Mouse (Mus musculus): ENCODE measurements around the gene Mtrf1.
A peak's percentile ranks its signal among the peaks of the same experiment; 100 is the strongest.
"Not testable (repeated sequence)": the region's sequence is repeated elsewhere in the genome, so short reads cannot be mapped to it uniquely, and the experiment has no call there.

Gene Mtrf1

DNA sequence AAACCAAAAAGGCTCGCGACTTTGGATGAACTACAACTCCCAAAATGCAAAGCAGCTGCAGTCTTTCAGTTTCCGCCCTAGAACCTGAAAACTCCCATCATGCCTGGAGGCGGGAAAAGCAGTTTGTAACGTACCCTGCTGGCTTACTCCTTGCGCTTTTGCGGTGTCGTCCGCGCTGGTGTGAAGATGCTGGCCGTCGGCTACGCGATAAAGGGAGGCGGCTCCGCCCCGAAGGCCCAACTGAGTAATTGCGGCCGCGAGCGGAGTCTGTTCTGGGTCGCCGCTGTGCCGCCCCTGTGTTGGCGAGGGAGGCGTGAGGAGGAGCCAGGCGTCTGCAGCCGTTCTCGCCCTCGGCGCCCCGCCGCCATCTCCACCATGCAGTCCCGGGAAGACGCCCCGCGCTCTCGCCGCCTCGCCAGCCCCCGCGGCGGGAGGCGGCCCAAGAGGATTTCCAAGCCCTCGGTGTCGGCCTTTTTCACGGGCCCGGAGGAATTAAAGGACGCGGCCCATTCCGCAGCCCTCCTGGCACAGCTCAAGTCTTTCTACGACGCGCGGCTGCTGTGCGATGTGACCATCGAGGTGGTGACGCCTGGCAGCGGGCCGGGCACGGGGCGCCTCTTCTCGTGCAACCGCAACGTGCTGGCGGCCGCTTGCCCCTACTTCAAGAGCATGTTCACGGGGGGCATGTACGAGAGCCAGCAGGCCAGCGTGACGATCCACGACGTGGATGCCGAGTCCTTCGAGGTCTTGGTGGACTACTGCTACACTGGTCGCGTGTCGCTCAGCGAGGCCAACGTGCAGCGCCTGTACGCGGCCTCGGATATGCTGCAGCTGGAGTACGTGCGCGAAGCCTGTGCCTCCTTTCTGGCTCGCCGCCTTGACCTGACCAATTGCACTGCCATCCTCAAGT, 54.4 kb downstream of the Mtrf1 start, which contains the start of gene Kbtbd6:
Gene Kbtbd6, plus strand, starts transcription at position 155 of the 910 bp plus-strand sequence.
- DNase-seq, result peak; percentile 86

DNA sequence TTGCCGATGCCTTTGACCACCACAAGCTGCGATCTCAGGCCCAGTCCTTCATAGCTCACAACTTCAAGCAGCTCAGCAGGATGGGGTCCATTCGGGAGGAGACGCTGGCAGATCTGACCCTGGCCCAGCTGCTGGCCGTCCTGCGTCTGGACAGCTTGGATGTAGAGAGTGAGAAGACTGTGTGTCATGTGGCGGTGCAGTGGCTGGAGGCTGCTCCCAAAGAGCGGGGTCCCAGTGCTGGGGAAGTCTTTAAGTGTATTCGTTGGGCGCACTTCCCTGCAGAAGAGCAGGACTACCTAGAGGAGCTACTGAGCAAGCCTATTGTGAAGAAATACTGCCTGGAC, 55.0 kb downstream of the Mtrf1 start:
- not testable (repeated sequence) for DNase-seq

DNA sequence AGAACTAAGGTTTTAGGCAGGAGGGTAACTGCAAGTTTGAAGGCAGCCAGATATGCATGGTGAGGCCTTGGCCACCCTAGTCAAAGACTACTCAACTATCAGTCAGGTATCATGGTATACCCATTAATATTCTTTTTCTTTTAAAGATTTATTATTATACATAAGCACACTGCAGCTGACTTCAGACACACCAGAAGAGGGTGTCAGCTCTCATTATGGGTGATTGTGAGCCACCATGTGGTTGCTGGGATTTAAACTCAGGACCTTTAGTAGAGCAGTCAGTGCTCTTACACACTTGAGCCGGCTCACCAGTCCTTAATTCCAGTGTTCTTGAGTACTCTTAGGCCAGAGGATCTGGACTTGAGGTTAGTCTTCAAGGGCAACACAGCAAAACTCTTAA, 62.8 kb downstream of the Mtrf1 start:
- DNase-seq, result no peak

DNA sequence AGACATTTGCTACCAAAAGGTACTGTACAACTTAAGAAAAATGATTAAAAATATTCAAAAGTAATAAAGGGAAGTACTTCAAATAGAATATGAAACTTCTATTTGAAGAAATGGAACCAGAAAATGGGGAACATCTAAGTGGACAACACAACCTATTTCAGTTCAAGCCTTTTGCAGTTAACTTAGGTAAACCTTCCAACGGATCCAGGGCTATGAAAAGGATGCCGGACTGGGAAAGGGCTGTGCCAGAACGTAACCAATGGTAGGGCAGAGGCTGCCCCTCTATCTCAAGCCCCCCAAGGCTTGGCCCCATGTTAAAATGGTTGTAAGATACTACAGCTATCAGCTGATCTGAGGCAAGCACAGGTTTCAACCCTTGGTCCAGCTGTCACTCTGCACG, 63.4 kb downstream of the Mtrf1 start:
- DNase-seq, result no peak

DNA sequence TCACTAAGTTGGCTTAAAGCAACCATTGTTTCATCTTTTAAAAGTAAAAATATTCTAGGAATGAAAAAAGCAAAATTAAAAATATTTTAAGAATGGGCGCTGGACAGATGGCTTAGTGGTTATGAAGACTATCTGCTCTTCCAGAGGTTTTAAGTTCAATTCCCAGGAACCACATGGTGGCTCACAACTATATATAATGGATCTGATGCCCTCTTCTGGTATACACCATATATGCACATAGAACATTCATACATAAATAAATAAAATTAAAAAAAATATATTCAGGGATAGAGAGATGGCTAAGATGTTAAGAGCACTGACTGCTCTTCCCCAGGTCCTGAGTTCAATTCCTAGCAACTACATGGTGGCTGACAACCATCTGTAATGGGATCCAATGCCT, 68.1 kb downstream of the Mtrf1 start:
- no peak for DNase-seq

DNA sequence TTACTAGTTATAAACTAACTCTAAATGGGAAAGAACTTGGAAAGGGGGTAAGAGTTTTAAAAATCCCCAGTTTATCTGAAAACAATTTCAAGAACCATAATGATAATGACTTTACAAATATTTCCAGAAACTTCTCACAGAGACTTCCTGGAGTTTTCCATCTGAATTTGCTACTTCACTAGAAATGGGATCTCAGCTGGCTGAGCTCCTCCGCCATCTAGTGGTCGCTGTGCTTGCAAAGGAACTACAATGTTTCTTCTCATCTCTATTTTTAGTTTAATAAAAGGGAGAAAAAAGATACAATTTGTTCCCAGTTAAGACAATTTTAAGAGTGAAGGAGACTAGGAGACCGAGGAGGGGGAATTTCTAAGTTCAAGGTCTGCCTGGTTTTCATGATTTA, 70.0 kb downstream of the Mtrf1 start:
- DNase-seq, result peak; percentile 78
